Mouse (Mus musculus) heart, adult 2 months (tissue): ENCODE results near the gene Hist2h2ab.

Source experiments
- CTCF ChIP-seq: fragments of 200-600 bp; IDR thresholded peaks from 2 replicates; pipeline ENCODE4 v1.8.1; 2022; ENCODE audit warnings: antibody characterized with exemption, mild to moderate bottlenecking, moderate library complexity
- POLR2A ChIP-seq: fragments of 200-500 bp; IDR thresholded peaks from 2 replicates; pipeline ENCODE4 v1.6.1; 2011; ENCODE audit warnings: mild to moderate bottlenecking, low read depth, low read length, control low read depth; ENCODE audit not compliant: insufficient read depth

DNA sequence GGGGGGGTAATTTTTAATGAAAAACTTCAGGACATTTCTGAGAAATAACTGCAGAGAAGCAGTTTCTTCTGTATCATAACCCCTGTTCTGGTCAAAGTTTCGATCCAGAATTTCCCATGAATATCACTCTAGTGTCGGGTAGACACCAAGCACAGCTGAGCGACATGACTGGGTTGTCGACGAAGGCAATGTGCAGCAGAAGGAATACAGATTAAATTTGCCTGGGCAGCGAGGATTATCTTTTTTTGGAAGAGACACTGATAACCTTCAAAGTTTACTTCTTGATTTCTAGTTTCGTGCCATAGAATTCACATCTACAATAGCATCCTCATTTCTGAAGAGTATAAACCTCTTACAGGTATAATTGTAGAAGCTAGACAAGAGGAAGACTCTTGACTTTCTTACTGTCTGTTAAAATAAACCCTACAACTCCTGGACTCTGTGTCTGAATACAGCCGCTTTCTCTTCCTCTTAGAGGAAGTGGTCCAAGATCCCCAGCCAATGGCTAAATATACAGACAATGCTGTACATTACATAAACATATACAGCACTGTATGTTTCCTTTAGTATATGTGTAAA lies 46.6 kb downstream of the Hist2h2ab start:
- no peak for TF ChIP-seq POLR2A
- TF ChIP-seq CTCF, result no peak
